Mouse (Mus musculus) brain, embryonic 14.5 days (tissue): ENCODE data around the gene Mypn. TPM values are rescaled to one million over a fixed set of nuclear protein-coding genes. Genes with fewer than 3 reads are reported as not detected.
A peak's percentile ranks its signal among the peaks of the same experiment; 100 is the strongest.

ENCODE experiments used
- DNase-seq: peaks from one replicate; pipeline ENCODE4 v3.0.0-alpha.2; 2011; ENCODE audit warnings: low read depth
- CTCF ChIP-seq: fragments of 200-500 bp; IDR thresholded peaks from 2 replicates; pipeline ENCODE4 v1.5.1; 2012; ENCODE audit warnings: inconsistent platforms, mild to moderate bottlenecking, moderate library complexity, borderline replicate concordance; ENCODE audit not compliant: insufficient read depth, insufficient read length; ENCODE audit errors: extremely low read depth
- POLR2A ChIP-seq: fragments of 200-500 bp; IDR thresholded peaks from 2 replicates; pipeline ENCODE4 v1.6.1; 2012; ENCODE audit warnings: mild to moderate bottlenecking, inconsistent platforms, borderline replicate concordance; ENCODE audit not compliant: poor library complexity, insufficient read depth, insufficient read length, severe bottlenecking; ENCODE audit errors: extremely low read depth
- polyA plus RNA-seq: library from polyadenylated mRNA; depleted of rRNA; stranded (reverse); fragments of >200 nt; gene quantifications from 2 replicates; pipeline ENCODE4 v1.2.3, GENCODE M21; 2012; rRNA removed

Mypn gene
- polyA plus RNA-seq, 1 experiment: 0.34 TPM

DNA sequence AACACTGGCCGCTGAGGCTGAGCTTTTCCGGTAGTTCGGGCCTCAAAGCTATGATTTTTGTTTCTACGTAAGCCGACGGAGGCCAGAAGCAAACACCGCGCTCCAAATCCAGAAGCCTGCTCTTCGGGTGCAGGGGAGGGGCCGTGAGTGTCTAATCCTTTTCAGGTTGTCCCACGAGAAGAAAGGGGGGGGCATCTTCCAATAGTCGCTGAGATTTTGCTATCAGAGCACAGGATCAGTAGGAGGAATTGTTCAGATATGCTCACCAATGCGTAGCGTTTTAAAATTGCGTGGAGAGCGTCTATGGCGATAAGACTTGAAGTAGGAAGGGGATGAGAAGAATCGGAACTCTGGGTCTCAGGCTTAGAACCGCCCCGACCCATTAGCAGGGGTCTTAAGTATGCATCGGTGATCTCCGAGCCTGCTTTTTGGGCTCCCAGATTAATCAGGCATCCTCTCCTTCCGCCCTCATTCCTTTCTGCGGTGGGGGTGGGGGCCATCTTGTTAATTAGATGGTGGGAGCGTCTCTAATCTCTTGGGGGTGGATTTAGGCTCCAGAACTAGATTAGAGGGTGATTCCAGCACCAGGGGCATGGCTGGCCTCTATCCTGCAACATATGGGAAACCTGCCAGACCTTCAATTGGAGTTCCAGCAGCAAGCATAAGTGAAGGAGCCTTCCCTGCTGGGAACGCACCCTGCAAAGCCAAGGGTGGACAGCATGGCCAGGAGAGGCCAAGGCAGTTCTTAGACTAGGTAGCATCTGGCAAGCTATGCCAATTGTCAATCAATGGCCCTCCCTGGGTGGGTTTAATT is 113.8 kb downstream of the Mypn start:
- DNase-seq: peak; percentile 51
- TF ChIP-seq CTCF (no peak), POLR2A (no peak)

DNA sequence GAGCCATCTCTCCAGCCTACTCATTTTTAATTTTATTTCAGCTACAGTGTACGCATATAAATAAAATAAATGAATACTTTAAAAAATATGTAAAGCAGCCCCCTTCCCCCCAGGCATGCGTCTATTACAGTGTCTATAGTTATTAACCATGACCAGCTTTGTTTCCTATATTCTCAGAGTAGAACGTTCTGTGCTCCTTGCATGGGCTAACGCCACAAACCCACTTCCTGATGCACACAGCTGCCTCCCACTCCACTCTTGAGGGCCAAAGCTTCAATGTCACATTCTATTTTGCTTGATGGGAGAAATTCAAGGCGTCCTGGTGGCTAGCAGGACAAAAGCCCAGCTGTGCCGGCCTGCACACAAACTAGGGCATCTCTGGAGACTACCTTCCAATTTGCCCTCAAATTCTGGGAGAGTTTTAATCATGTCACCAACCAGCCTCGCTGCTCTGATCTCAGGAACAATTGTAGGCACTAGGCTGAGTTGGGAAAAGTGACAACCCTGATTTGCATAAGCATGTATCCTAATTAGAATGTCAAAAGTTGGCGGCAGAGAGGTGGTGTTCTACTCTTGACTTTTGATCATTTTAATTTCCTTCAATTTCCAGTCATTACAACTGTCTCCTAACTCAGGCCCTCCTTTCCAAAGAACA is 114.5 kb downstream of the Mypn start:
- DNase-seq: peak; percentile 45
- no peak for TF ChIP-seq POLR2A
- TF ChIP-seq CTCF: no peak

- DNase-seq: no peak
- TF ChIP-seq CTCF (no peak), POLR2A (no peak)
These were observed 117.4 kb downstream of the Mypn start for GRCm38 (mm10) chr10:63086304-63086703.

DNA sequence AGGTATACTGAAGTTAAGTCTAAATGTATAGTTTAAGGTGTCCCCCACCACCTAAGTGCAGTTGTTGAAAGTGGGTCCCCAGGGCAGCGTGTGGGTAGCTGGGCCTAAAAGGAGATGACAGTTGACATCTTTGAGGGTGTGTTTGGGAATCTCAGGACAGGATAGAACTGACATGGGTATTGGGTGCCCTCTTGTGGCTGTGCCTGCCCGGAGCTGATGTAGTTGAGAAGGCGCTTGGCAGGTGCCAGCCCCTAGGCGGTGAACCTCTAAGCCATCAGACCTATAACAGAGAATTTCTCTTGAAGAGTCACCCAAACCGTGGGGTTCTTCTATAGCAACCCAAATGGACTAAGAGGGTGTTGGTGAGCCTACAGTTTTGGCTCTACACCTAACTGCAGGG is 137.8 kb downstream of the Mypn start:
- DNase-seq: peak; percentile 91
- TF ChIP-seq CTCF: peak; percentile 94
- TF ChIP-seq POLR2A: no peak

Other genes with a start within 250 kb of the Mypn start
- gene Rufy2, start 223.7 kb downstream of the Mypn start, polyA plus RNA-seq: 32.5 and 39.0 TPM in 2 replicates
- 137 and 177 TPM in 2 replicates for gene Hnrnph3, start 179.7 kb downstream of the Mypn start, polyA plus RNA-seq
- gene Pbld2, start 179.6 kb downstream of the Mypn start, polyA plus RNA-seq: 1.7 and 1.9 TPM in 2 replicates
- gene Pbld1, start 143.8 kb downstream of the Mypn start, polyA plus RNA-seq: 0.12 and 0.33 TPM in 2 replicates
- 0.54 and 3.1 TPM in 2 replicates for gene Atoh7, start 104.3 kb downstream of the Mypn start, polyA plus RNA-seq
- gene Herc4, start 39.9 kb upstream of the Mypn start, polyA plus RNA-seq: 36.2 and 43.7 TPM in 2 replicates
- gene Sirt1, start 177.8 kb upstream of the Mypn start, polyA plus RNA-seq: 16.4 and 17.2 TPM in 2 replicates
- 9.3 and 11.5 TPM in 2 replicates for gene Dnajc12, start 178.5 kb upstream of the Mypn start, polyA plus RNA-seq
- gene Gm7075, start 217.8 kb upstream of the Mypn start, polyA plus RNA-seq: not detected in 2 replicates
- gene Ctnna3, start 226.1 kb upstream of the Mypn start, polyA plus RNA-seq: 0.10 and 0.25 TPM in 2 replicates